Mouse (Mus musculus) spleen, postnatal 36 days (tissue): ENCODE measurements around the gene F2rl2.

Experiments
- DNase-seq, 2 experiments: peaks; one replicate each; pipeline ENCODE4 v3.0.0; 2022; ENCODE audit warnings: low spot score in 2 of 2, mixed read lengths in 1 of 2

F2rl2 gene

DNA sequence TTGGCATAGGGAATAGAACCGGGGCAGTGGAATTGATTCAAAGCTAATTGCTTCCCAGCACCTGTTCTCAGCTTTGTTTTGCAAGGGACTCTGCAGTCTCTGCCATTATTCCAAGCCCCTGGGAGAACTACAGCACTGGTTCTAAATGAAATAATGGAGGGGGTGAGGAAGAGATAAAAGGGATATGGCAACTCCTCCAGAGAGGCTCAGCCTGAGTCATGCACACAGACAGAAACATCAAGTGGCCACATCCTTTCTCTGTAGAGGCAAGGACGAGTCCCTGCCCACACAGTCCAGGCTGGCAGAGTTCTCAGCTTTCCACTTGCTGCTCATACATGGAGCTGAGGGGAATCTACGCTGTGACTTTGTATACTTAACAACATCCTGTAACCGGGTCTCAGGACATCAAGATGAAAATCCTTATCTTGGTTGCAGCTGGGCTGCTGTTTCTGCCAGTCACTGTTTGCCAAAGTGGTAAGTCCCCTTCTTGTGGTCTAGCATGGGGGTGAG is at the start of gene F2rl2:
TSS of gene F2rl2 (plus strand) at position 200 of the 510 bp plus-strand sequence.
- no peak for DNase-seq

DNA sequence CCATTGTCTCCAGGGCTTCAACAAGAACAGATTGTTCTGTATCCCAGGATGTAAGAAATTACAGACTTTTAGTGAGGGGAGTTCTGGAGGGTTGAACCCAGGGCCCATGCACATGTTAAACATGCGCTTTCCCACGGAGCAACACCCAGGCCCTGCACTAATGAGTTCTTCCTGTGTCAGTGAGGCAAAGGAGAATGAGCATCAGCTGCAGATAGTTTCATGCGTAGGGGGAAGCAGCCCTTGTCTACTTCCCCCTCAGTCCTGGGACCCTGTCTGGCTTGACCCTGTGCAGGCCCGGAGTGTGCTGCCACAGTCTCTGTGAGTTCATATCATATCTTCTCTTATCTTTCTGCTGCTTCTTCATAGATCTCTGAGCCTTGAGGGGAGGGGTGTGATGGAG is 49.4 kb upstream of the F2rl2 start:
- DNase-seq, result no peak

DNA sequence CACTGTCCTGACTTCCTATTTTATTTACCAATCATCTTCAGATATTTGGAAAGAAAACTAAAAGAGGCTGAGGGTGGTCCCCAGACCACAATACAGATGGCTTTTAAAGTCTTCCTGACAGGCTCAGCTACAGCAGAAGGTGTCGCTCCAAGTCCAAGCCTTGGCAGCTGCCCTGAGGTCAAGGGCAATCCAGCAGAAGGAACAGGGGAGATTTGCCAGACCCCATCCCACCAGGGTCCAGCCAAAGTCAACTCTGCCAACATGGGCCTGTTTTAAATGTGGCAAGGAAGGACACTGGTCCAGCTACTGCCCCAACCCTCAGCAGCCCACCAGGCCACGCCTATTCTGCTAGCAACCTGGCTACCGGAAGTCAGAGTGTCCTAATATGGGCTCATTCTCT is 46.7 kb upstream of the F2rl2 start:
- DNase-seq, result no peak

DNA sequence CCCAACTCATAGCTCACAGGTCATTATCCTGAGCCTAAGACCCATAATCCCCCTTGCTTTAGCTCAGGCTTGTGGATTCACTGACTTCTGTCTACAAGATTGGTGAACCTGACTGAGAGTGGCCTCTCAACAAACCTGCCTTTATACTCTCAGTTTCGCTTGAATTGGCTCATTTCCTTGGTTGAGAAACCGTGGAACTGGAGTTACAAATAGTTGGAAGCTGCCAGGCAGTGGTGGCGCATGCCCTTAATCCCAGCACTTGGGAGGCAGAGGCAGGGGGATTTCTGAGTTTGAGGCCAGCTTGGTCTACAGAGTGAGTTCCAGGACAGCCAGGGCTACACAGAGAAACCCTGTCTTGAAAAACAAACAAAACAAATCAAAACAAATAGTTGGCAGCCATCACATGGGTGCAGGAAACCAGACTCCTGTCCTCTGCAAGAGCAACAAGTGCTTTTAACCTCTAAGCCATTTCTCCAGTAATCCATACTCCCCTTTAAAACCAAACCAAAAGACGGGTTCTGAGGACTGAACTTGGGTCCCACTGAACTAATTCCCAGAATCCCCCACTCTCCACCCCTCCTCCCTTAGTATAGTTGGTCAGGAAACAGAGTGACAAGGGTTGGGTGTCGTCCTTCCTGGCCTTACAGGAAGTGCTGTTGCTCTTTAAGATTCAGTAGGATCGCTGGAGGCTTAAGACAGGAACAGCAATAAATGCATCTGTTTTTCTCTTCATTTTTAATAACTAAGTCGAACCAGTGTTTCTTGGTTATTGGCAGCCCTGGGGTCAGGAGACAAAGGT is 44.6 kb upstream of the F2rl2 start:
- no peak for DNase-seq

DNA sequence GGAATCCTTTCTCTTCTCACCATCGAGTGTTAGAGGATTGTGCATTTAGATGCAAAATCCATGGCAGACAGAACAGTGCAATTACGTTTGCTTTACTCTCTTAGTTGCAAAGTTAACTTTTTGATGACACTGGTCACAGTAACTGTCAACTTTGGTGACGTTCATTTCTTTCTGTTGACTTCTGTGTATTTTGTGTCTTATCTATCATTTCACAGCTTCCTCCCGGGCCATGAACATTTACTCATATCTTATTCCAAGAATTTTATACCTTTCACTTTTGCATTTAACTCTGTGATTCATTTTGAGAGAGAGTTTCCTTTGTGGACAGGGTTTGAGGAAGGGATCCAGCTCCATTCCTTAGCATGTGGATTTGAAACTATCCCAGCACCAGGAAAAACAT is 43.0 kb upstream of the F2rl2 start:
- no peak for DNase-seq

DNA sequence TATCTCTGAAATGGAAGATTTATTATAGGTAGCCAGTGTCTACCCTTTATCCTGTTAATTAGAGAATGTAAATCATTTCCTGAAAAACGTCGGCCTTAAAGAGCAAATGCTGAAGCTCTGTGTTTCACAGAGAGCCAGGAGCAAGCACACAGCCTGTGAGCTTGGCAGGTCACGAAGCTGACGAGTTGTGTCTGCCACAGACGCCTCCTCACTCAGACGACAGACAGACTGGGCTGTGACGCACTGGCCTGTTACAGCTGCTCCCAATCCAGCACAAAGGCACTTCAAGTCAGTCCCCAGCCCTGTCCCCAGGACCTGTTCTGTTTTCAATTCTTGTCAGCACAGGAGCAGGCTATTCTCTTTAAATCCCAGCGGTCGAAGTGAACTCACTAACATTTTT is 41.4 kb upstream of the F2rl2 start:
- no peak for DNase-seq

DNA sequence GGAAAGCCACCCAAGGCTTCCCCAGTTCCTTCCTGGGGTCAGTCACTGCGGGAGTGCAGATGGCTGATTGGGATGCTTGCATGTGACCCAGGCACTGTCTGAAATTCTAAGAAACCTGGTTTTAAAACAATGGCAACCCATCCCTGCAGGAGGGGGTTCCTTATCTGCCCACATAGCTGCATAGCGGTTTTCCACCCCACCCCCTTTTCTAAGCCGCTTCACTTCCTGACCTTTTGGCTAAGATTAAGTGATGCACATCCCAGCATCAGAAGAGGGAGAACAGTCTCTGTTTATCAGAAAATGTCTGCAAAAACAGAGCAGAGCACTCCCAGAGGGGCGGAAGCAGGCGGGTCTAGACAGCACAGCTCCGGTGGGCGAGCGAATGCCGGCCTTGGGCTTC is 39.5 kb upstream of the F2rl2 start:
- no peak for DNase-seq

DNA sequence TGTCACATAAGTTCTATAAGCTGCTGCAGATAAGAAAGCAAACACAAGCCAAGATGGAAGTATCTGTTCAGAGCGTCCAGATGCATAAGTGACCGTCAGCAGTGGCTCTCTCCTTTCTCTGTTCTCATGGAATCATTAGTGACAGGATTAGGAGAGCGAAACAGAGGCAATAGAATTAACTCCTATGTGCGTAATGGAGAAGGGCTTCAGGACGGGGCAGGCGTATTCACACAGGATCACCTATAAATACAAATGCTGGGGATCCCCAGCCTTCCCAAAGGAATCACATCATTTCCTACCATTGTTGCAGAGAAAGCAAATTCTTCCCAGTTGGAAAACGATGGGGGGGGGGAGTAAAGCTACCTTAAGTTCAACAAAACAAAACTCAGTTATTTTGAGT is 37.2 kb upstream of the F2rl2 start:
- DNase-seq, result no peak

DNA sequence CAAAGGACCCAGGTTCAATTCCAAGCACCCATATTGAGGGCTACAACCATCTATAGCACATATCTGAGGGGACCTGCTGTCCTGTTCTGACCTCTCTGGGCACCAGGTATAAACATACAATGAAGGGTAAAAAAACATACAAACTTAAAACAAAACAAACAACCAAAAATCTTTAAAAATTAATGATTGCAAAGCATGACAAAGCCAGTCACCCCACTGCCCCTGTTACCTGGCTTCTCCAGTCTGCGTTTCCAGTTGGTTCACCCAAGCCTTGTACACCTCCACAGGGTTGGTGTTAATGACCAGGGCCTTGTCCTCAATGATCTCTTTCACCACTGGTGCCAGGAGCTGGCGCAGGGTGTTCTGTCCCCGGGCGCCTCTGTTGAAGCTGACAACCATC is 32.8 kb upstream of the F2rl2 start:
- DNase-seq, result no peak

DNA sequence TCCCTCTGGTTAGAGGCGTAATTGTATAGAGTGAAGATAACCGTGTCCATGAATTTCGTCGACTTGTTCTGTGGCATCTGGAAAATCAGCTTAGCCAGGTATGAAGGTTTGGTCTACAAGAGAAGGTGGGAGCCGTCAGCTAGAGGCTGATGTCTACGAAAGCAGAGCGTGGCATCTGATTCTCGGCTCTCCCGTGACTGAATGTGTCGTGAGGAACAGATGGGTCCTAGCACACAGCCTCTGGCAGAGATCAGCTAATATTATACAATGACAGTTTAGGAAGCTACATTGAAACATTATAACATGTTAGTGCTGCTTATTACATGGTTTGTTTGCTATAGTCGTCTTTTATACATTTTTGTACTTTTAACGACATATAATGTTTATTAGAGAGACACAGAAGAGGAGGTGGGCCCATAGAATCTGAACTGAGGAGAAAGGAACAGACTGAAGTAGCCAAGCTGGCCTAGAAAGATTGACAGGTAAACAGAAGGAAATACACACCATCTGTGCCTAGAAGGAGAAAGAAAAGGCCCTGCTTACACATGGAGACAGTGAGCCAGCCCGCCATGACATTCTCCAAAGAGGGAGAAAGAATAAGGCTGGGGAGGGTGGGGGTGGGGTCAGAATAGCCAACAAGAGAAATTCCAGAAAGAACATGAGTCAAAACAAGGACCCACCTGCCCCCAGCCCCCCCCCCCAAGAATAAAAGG is 30.9 kb upstream of the F2rl2 start:
- DNase-seq, result no peak

DNA sequence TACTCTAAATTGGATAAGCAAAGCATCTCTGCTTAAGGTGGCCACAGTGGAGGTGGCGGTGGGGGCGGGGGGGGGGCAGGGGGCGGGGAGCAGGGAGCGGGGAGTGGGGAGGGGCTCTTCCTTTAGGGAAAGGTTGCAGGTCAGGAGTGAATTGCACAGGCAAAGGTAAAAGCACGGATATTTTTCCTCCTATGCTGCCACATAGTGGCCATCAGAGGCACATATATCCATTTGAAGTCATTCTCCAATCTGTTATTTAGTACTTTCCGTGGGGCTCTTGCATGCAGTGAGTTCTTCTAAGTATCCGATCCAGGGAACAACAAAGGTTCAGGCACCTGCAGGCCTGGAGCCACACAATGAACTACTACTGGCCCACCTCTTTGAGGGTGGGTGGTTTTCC is 29.4 kb upstream of the F2rl2 start:
- DNase-seq, result no peak

DNA sequence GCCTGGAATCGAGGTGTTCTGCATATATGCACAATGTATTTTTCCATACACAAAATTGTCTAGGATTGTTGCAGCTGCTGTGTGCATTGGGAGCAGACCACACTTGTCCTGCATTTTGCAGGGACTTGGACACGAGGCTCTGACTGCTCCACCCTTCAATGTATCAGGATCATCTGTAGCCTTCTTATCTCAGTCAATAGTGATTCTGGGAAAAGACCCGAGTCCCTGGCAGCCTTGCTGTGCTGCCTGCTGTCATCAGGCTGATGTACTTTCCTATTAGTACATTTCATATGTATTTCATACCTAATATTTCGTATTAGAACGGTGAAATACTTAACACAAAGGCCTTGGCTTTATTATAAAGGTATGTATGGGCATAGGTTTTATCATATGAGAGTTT is 26.1 kb upstream of the F2rl2 start:
- no peak for DNase-seq

DNA sequence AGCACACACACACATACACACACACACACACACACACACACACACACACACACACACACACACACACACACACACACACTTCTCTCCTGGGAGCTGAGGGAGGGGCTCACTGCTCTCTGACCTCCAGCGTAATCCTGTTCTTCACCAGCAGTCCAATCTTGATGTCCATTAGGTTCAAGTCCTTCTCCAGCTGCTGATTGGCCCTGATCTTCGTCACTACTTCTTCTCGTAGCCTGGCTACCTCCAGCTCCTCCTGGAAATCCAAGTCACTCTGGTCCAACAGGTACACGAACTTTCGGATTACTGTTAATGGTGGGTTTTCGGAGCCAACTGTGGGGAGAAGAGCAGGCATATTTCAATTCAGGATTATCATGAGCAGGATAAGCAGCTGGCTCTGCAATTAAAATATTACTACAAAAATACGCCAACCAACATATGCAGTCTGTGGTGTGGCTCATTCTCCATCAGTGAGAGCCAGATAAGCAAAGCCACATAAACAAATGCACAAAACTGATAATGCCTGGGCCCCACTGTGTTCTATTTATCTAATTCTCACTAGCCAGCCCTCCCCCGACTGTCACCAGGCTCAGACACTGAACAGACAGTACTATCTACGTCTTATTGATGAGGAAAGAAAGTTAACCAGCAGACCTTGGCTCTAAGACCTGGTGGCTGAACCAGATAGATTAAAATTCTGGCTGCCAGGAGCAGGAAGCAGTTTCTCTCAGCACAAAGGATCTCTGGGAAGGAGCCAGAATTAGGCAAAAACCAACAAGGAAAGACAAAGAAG is 25.4 kb upstream of the F2rl2 start:
- peak; percentile 32 to 57 for DNase-seq

DNA sequence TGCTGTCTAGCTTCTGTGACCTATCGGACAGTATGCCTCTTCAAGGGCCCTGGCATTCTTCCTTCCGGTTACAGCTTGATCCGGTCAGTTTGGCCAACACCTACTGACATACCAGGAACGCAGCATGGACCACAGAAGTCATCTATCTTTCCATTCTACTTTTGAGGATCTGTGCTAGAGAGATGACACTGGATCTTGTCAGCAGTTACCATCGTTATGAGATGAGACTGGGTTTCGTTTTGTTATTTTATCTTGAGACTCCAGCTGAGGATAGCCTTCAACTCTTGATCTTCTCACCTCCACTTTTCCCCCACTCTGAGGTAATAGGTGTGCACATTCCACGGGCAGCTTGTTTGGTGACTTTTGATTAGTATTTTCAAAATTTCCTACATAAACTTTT is 24.3 kb upstream of the F2rl2 start:
- DNase-seq, result no peak

DNA sequence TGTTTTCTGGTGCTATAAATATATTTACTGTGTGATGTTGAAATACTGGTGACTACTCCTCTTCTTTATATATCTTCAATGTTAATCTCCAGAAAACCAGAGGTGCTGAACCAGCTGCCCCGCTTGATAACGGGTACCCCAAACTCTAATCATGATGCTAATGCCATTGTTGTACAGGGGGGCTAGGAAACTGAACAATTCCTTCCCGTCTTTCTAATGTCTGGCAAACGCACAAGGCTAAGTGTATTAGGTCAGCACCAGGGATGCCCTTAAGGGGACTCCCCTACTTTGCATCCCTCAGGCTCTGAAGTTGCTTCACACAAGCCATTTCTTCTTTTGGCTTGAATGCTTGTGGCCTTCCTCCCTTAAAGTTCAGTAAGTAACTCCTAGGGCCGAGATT is 17.6 kb upstream of the F2rl2 start:
- peak; percentile 10 to 32 for DNase-seq

DNA sequence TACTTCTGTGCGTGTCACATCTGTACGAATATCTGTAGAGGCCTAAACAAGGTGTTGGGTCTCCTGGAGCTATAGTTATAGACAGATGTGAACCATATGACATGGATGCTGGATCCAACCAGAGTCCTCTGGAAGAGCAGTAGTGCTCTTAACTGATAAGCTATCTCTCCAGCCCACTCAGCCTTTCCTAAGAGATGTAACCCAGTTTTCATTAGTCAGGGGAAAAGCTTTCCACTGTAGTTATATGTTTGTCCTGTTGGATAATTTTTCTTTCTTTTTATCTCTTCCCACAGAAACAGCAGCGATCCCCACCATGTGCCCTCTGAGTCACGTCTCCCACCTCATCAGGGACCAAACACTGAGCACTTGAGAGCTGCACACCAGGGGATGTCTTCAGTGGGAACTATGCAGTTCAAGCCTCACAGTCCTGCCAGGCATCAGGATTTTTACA is 17.1 kb upstream of the F2rl2 start:
- peak; percentile 16 to 48 for DNase-seq

DNA sequence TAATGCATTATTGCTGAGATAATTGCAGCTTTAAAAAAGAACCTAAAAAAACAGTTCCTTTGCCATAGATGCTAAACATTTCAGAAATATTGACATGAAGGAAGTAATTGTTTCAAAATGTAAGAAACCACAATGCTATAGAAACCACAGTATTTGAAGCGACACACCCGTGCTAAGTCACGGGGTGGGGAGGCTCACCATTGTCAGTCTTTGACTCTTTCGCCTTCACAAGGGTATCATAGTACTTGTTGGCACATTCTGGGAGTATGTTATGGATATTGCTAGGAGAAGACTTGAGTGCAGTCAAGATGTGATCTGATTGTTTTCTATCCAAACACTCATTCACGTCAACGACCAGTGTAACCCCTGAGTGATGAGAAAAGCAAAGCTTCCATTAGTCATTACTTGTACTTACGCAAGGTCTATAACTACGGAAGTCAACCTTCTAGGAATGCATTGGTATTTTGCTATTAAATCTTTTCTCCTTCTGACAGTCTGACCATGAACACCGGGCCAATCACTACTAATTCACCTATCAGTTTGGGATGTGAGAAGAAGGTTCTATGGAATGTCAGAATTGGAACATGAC is 11.9 kb upstream of the F2rl2 start:
- DNase-seq, result peak; percentile 14 to 37

DNA sequence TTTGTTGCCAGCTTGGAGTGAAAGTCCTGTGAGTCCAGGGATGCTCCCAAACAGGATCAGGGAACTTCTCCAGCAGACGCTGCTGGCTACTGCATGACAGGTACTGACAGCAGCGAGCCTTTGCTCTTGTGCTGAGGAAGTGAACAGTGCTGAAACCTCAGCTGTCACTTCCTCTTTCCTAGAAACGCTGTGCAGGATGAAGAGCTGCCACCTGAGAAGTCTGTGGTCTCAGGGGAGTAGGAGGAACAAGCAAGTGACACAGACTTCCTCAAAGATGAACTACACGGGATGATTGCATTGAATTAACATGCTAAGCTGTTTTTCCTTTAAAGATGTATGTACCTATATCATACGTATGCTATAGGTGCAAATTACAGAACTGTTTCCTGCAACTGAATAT is 10.9 kb upstream of the F2rl2 start:
- DNase-seq, result peak; percentile 86

DNA sequence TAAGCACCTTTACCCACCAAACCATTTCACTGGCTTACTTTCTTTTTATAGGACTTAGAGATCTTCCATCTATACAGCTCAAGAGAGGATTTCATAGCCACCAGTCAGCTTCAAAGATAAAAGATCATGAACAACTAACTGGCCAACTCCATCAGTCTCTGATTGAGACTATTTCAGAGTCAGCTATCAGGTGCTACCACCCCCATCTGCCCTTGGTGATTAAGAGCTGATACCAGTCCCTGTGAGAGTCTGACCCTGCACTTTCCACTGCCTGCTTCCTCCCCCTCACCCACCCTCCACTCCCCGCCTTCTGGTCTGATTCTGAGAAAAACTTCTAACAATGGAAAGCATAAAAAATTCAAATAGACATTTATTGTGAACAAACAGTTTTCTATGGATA is 8.1 kb upstream of the F2rl2 start:
- DNase-seq, result peak in 1 of 2 experiments; percentile 26

DNA sequence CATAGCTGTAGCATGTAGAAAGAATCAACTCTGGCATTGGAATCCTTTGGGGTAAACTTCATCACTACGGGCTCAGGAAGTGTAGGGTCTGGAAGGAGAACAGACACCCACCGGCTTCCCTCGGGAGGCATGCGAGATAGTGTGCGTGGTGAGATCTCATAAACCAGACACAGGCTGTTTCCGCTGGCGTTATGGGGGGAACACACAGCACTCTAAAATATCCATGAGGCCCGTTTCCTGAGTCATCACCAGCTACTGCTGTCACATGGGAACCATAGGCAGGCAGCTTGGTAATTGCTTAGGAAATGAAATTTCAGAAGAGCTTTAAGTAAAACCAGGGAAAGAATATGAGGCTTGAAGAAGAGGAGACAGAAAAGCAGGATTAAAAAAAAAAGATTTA is 4.5 kb upstream of the F2rl2 start:
- DNase-seq, result no peak

DNA sequence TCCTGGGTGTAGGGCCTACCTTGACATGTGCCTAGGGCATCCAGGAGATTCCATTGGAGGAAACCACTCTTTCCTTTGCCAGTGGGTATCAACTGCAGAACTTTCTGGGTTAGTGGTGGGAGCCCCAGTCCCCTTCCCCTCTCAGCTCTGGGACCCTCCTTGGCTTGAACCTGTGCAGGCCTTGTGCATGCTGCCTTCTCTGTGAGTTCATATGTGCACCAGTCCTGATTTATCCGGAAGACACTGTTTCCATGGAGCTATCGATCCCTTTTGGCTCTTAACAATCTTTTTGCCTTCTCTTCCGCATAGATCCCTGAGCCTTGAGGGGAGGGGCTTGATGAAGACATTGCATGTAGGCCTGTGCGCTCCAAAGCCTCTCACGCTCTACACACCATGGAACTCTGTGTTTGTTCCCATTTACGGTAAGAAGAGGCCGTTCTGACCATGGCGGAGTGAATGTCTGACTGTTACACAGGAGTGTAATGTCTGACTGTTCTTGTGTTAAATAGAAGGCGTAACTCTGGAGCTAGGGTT is 466 bp upstream of the F2rl2 start:
- DNase-seq, result no peak

DNA sequence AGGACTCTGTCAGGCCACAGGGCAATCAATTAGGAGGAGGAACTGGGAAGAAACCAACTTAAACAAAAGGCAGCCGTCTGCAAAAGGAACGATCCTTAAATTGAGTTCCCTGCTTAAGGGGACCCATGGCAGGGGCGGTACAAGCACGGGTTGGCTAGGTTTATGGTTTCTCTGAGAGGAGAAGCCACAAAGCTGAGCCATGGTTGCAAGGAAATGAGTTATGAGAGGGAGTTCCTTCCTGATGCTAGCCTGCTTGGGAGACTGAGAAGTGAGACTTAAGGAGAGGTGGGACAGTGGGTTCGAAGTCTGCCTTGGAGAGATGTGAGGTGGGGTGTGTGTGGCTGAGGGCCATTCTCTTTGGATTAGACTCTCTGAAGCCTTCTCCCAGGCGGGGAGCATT is 1.2 kb downstream of the F2rl2 start:
- no peak for DNase-seq
